Mouse (Mus musculus): Measurements from ENCODE around the gene Kdsr. TPM values are rescaled to one million over a fixed set of nuclear protein-coding genes. Genes with fewer than 3 reads are reported as not detected.
"Not testable (repeated sequence)": the region's sequence is repeated elsewhere in the genome, so short reads cannot be mapped to it uniquely, and the experiment has no call there.

The Kdsr gene
- polyA plus RNA-seq, 1 experiment from 2014 or later = 7.4 TPM

GRCm38 (mm10) chr1:106738092-106738491 lies 21.4 kb downstream of the Kdsr start:
- peaks cover 11% of the 10 kb centered on the region; the same call in 1 of the 2 replicates for H3K36me3 ChIP-seq

GRCm38 (mm10) chr1:106736211-106736610 lies 23.3 kb downstream of the Kdsr start:
- ATAC-seq (replicated peaks; ENCODE audit: insufficient number of reproducible peaks, insufficient read depth, low FRiP score, low read depth) = no peak
- peaks cover 8% of the 10 kb centered on the region; the same call in 1 of the 2 replicates for H3K36me3 ChIP-seq
- 90% methylated on average over 8 of the region's 8 CpGs for WGBS
- H3K27ac ChIP-seq = no peak overlapping the region
- H3K27me3 ChIP-seq = no peaks in the 10 kb centered on the region
- no peak overlapping the region for H3K9ac ChIP-seq
- H3K4me1 ChIP-seq (replicated peaks) = no peaks in the 10 kb centered on the region
- H3K4me3 ChIP-seq = no peak overlapping the region
- no peak overlapping the region for H3K4me2 ChIP-seq
- H3K9me3 ChIP-seq (replicated peaks) = no peaks in the 10 kb centered on the region

More at GRCm38 (mm10) chr1:106738092-106738491, 21.4 kb downstream of the Kdsr start:
- Histone ChIP-seq H3K4me3 (no peak overlapping the region), H3K27me3 (no peaks in the 10 kb centered on the region), H3K4me2 (no peak overlapping the region), H3K9ac (no peak overlapping the region), H3K4me1 (replicated peaks) (no peaks in the 10 kb centered on the region), H3K9me3 (replicated peaks) (no peaks in the 10 kb centered on the region), H3K27ac (no peak overlapping the region)
- 88% methylated on average over 3 of the region's 3 CpGs for WGBS
- ATAC-seq (replicated peaks; ENCODE audit: insufficient number of reproducible peaks, insufficient read depth, low FRiP score, low read depth) = no peak

- no peak overlapping the region for H3K4me2 ChIP-seq
- H3K27ac ChIP-seq = no peak overlapping the region
- 48% methylated on average over 2 of the region's 2 CpGs for WGBS
- H3K9ac ChIP-seq = no peak overlapping the region
- peaks cover 8% of the 10 kb centered on the region; the same call in 1 of the 2 replicates for H3K36me3 ChIP-seq
- H3K4me1 ChIP-seq (replicated peaks) = no peaks in the 10 kb centered on the region
- H3K4me3 ChIP-seq = no peak overlapping the region
- no peaks in the 10 kb centered on the region for H3K27me3 ChIP-seq
- no peaks in the 10 kb centered on the region for H3K9me3 ChIP-seq (replicated peaks)
- ATAC-seq (replicated peaks; ENCODE audit: insufficient number of reproducible peaks, insufficient read depth, low FRiP score, low read depth) = no peak
These were observed 23.9 kb downstream of the Kdsr start for GRCm38 (mm10) chr1:106735586-106735985.

DNA sequence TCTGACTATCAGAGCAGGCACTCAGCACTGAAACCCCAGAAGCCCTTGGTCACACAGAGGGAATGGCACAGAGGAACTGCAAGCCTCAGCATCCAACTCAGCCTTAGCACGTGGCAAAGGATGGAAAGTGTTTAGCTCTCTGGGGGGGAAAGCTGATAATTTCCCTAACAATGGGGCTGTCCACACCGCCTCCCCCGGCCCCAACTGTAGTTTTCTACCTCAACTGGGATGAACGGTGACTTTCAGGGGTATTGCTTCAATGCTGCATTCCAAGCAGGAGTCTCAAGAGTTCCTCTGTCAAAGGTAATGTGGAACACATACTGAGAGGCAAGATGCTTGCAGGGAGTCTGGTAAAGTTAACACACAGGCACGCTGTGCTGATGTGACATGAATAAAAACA lies 37.5 kb downstream of the Kdsr start:
- Histone ChIP-seq H3K4me2 (no peak overlapping the region), H3K9me3 (replicated peaks) (no peaks in the 10 kb centered on the region), H3K4me3 (no peak overlapping the region), H3K27ac (no peak overlapping the region), H3K36me3 (no peaks in the 10 kb centered on the region), H3K4me1 (replicated peaks) (no peaks in the 10 kb centered on the region), H3K9ac (no peak overlapping the region), H3K27me3 (no peaks in the 10 kb centered on the region)
- ATAC-seq (replicated peaks; ENCODE audit: insufficient number of reproducible peaks, insufficient read depth, low FRiP score, low read depth) = no peak
- WGBS = 55% methylated on average over 5 of the region's 5 CpGs

DNA sequence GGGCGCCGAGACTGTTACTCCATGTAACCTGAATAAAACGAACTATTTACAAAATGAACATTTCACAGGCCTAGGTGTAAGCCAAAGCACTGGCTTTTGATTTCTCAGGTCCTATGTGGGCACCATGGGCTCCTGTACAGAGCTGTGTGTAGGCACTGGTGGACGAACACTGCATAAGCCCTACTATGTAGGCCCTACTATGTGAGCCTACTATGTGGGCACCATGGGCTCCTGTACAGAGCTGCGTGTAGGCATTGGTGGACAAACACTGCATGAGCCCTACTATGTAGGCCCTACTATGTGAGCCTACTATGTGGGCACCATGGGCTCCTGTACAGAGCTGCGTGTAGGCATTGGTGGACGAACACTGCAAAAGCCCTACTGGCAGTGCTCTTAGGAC lies 41.8 kb downstream of the Kdsr start:
- WGBS = 65% methylated on average over 7 of the region's 7 CpGs
- H3K4me3 ChIP-seq; H3K9me3 ChIP-seq (replicated peaks); H3K4me2 ChIP-seq; ATAC-seq (replicated peaks; ENCODE audit: insufficient number of reproducible peaks, insufficient read depth, low FRiP score, low read depth); H3K36me3 ChIP-seq; H3K27ac ChIP-seq; H3K27me3 ChIP-seq; H3K9ac ChIP-seq: not testable (repeated sequence)
- peaks cover 13% of the 10 kb centered on the region for H3K4me1 ChIP-seq (replicated peaks)

DNA sequence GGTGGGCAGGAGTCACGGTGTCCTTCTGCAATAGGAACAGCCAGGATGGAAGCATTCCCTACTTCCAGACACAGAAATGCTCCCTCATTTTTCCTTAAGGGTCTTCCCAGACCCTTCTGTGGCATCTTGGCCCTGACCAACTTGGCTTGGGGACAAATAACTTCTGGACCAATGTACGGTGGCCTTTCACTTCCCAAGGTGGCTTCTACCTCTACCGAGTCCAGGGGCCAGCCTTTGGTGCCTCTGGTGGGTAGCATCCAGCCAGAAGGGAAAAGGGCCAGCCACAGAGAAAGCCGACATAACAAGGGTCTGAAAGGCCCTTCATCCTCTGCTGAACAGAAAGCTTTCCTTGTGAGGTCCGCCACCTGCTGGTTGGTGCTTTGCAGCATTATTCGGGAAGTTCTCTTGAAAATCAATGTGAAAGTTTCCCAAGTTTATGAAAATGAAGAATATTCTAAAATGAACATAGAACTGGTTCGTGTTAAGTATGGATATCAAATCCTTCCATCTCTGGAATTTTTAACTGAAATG lies 42.4 kb downstream of the Kdsr start:
- no peak for ATAC-seq (replicated peaks; ENCODE audit: insufficient number of reproducible peaks, insufficient read depth, low FRiP score, low read depth)

GRCm38 (mm10) chr1:106716141-106716540 lies 43.4 kb downstream of the Kdsr start:
- no peak overlapping the region for H3K27ac ChIP-seq
- no peaks in the 10 kb centered on the region for H3K9me3 ChIP-seq (replicated peaks)
- no peak overlapping the region for H3K4me3 ChIP-seq
- H3K4me1 ChIP-seq (replicated peaks) = peaks cover 27% of the 10 kb centered on the region
- no peaks in the 10 kb centered on the region for H3K27me3 ChIP-seq
- 94% methylated on average over 3 of the region's 3 CpGs for WGBS
- H3K36me3 ChIP-seq = no peaks in the 10 kb centered on the region
- no peak for ATAC-seq (replicated peaks; ENCODE audit: insufficient number of reproducible peaks, insufficient read depth, low FRiP score, low read depth)
- H3K9ac ChIP-seq = no peak overlapping the region
- H3K4me2 ChIP-seq = no peak overlapping the region

More for the DNA sequence above, 42.4 kb downstream of the Kdsr start:
- 23% methylated on average over 7 of the region's 7 CpGs for WGBS
- Histone ChIP-seq H3K4me1 (replicated peaks) (peaks cover 19% of the 10 kb centered on the region), H3K9ac (no peak overlapping the region), H3K4me2 (no peak overlapping the region), H3K36me3 (no peaks in the 10 kb centered on the region), H3K27ac (no peak overlapping the region), H3K9me3 (replicated peaks) (no peaks in the 10 kb centered on the region), H3K27me3 (no peaks in the 10 kb centered on the region), H3K4me3 (no peak overlapping the region)

DNA sequence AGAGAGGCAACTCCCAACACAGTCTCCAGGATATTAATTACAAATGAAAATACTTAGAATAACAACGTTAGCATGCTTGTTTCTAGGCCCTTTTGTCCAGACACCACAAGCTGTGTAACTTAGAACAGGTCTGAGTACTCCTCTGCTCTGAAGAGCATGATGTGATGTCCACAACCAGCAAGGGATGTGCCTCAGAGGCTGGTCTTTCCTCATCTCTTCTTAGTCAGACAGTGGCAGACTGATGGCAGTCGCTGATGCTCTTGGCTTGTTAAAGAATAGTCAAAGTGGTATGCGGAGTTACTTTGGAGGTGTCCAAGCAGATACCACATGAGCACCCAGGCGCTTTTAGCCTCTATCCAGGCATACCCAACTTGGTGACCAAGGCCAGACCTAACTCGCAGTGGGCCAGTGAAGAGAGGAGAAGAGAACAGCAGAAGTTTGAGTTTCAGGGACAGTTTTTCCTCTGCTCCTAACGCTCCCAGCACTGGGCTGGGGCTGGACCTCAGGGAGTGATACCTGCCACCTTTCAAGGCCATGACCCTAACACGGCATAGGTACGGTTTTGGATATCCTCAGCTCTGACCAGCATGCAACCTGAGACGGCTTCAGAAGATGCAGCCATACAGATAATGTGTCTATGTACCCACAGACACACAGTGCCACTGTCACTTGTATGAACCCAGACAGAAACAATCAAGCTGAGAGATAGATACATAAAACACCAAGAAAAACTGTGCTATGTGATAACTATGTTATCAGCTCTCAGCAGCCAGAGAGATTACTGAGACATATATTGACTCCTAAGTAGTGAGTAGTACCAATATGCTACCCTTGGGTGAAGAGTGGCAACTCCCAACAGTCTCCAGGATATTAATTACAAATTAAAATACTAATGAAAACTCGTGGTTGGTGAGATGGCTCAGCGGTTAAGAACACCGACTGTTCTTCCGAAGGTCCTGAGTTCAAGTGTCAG lies 44.1 kb downstream of the Kdsr start:
- ATAC-seq (replicated peaks; ENCODE audit: insufficient number of reproducible peaks, insufficient read depth, low FRiP score, low read depth) = no peak
- H3K4me3 ChIP-seq = no peak overlapping the region
- H3K27me3 ChIP-seq = no peaks in the 10 kb centered on the region
- 81% methylated on average over 13 of the region's 13 CpGs for WGBS
- no peak overlapping the region for H3K4me2 ChIP-seq
- no peak overlapping the region for H3K9ac ChIP-seq
- no peaks in the 10 kb centered on the region for H3K9me3 ChIP-seq (replicated peaks)
- H3K4me1 ChIP-seq (replicated peaks) = peaks cover 27% of the 10 kb centered on the region
- H3K27ac ChIP-seq = no peak overlapping the region
- H3K36me3 ChIP-seq = no peaks in the 10 kb centered on the region

DNA sequence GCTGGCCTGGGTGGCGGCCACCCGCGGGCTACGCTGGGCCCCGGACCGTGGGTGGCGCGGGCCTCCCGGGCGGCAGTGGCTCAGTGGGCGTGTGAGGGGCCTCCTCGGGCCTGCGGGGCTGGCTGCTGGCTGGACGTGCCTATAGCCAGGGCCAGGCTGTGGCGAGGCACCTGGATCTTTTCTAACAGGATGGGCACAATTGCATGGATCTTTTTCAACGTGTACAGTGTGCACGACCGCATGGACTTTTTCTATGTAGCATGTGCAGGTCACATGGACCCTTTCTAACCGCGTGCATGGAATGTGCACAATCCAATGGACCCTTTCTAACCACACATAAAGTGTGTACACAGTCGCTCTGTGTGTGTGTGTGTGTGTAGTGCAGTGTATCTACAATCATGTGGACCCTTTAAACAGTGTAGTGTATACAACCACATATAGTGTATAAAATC lies 45.0 kb downstream of the Kdsr start:
- Histone ChIP-seq H3K9ac (peak overlapping the region; percentile 91), H3K36me3 (no peaks in the 10 kb centered on the region), H3K27ac (peak overlapping the region; percentile 87), H3K4me2 (peak overlapping the region; percentile 92), H3K27me3 (no peaks in the 10 kb centered on the region), H3K4me3 (peak overlapping the region; percentile 96), H3K4me1 (replicated peaks) (peaks cover 27% of the 10 kb centered on the region), H3K9me3 (replicated peaks) (no peaks in the 10 kb centered on the region)
- 5% methylated on average over 21 of the region's 21 CpGs for WGBS
- peak; percentile 10 for ATAC-seq (replicated peaks; ENCODE audit: insufficient number of reproducible peaks, insufficient read depth, low FRiP score, low read depth)

DNA sequence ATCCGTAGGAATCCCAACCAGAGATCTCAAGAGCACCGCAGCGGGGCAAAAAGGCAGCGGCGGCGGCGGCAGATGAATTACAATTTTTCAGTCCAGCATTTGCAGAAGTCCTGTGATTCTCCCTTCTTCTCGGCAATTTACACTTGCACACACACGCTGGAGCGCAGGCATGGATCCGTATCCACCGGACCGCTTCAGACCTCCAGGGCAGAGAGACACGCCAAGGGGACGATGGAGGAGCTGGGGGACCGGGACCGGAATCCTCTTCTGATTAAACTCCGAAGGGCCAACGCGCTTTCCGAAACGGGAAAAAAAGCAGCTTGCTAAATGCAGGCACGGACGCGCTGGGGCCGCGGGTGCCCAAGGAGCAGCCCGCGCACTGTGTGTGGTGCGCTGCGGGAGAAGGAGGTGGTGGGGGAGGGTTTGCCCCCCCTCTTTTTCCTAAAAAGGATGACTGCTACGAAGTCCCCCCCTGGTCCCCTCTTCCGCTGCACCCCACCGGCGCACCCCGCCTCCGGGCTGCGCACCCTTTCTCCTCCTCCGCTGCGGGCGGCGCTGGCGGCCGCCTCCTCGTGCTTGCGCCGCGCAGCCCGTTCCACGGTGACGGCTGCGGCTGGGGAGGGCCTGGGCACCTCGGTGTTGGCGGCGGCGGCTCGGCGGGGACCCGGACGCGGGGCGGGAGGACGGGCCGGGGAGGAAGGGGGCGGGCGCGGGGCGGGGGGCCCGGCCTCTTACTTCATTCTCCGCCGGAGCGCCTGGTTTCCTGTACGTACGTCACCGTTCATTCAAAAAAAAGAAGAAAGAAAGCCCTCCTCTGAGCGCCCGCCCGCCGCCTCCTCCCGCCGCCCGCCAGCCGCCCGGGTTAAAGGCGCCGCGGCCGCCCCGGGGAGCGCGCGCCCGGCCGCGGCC lies 45.7 kb downstream of the Kdsr start, which contains the start of gene Bcl2:
TSS of gene Bcl2 (minus strand) at position 654 of the 909 bp plus-strand sequence.
- Histone ChIP-seq H3K9me3 (replicated peaks) (no peaks in the 10 kb centered on the region), H3K27me3 (no peaks in the 10 kb centered on the region), H3K4me1 (replicated peaks) (peaks cover 30% of the 10 kb centered on the region), H3K4me2 (peak within 1 kb of the TSS; percentile 92), H3K27ac (peak within 1 kb of the TSS; percentile 87), H3K36me3 (no peaks in the 10 kb centered on the region), H3K9ac (peak within 1 kb of the TSS; percentile 91), H3K4me3 (peak within 1 kb of the TSS; percentile 96)
- peak; percentile 87 for ATAC-seq (replicated peaks; ENCODE audit: insufficient number of reproducible peaks, insufficient read depth, low FRiP score, low read depth)
- under 1% methylated on average over 66 of the region's 95 CpGs for WGBS

DNA sequence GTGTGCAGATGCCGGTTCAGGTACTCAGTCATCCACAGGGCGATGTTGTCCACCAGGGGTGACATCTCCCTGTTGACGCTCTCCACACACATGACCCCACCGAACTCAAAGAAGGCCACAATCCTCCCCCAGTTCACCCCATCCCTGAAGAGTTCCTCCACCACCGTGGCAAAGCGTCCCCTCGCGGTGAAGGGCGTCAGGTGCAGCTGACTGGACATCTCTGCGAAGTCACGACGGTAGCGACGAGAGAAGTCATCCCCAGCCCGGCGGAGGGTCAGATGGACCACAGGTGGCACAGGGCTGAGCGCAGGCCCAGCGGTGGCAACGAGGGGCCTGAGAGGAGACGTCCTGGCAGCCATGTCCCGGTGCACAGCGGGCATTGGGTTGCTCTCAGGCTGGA lies 47.2 kb downstream of the Kdsr start:
- Histone ChIP-seq H3K27me3 (no peaks in the 10 kb centered on the region), H3K4me1 (replicated peaks) (peaks cover 30% of the 10 kb centered on the region), H3K9ac (peak overlapping the region; percentile 91), H3K36me3 (no peaks in the 10 kb centered on the region), H3K9me3 (replicated peaks) (no peaks in the 10 kb centered on the region), H3K27ac (no peak overlapping the region), H3K4me2 (peak overlapping the region; percentile 92), H3K4me3 (peak overlapping the region; percentile 96)
- 5% methylated on average over 22 of the region's 22 CpGs for WGBS
- no peak for ATAC-seq (replicated peaks; ENCODE audit: insufficient number of reproducible peaks, insufficient read depth, low FRiP score, low read depth)
